Mouse (Mus musculus): ENCODE measurements around the gene Asic2.

DNA sequence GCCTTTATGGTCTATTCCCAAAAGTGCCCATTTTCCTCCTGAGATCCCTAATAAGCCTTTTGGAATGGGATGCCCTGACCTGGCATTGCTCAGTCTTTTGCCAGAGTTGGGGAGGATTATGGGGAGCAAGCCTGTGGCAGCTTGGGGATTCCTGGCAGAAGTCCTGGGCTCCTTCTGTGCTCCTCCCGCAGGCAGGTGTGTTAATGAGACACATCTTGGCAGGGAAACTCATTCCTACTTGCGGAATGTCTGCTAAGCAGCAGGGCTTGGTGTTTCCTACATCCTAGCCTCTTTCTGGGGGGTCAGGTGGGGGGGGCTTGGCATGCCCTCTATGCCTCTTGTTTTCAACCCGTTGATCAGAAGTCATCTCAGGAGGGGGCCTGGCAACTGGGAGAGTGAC, 1081.2 kb downstream of the Asic2 start:
- no peak for TF ChIP-seq POLR2A (IDR thresholded peaks at IDR 0.05; ENCODE audit: borderline replicate concordance, extremely low read depth, insufficient read depth, insufficient read length, poor library complexity, severe bottlenecking)
- TF ChIP-seq CTCF (IDR thresholded peaks at IDR 0.05; ENCODE audit: borderline replicate concordance, extremely low read depth, insufficient read depth, insufficient read length): no peak

Measured in brain, embryonic 14.5 days (tissue).